In genomic region chr15:100636700-100637501, GRCm38 (mm10) we compare ENCODE assay signal across 8 mouse cellular contexts. TPM values are rescaled to one million over a fixed set of nuclear protein-coding genes. Genes with fewer than 3 reads are reported as not detected.
DNase-seq lines count a peak whose midpoint lies in the region; ATAC-seq and TF ChIP-seq lines count a peak whose summit lies in the region.

Gene Smagp (minus strand): TSS chr15:100636940.

- TF ChIP-seq EP300 in ES-Bruce4 (IDR thresholded peaks at IDR 0.05; ENCODE audit: insufficient read depth, low read depth, low read length), result no peak
- TF ChIP-seq EP300 in heart, adult 2 months (IDR thresholded peaks at IDR 0.05; ENCODE audit: insufficient read depth, low read depth, low read length), result no peak

- 0 out of 2 replicates have a peak, but pooled peaks have one; percentile 26 for ATAC-seq in lung, embryonic 14.5 days (ENCODE audit: insufficient read depth)

- DNase-seq in adrenal gland, postnatal 4 days (ENCODE audit: low spot score in 2 of 2), result no peak
- peak; percentile 80 to 85 for DNase-seq in heart, adult 2 months
- peak; percentile 88 for DNase-seq in kidney, adult 18-20 months
- peak; percentile 44 for DNase-seq in lung, embryonic 14.5 days
- DNase-seq in layer of hippocampus, postnatal 25 days (ENCODE audit: extremely low spot score in 1 of 2, low spot score in 1 of 2), result no peak
- no peak for DNase-seq in layer of hippocampus, adult 11-12 months (ENCODE audit: low spot score)

- peaks cover 10% of the 10 kb centered on the region for H3K4me1 ChIP-seq in ES-Bruce4 (ENCODE audit: control insufficient read depth, insufficient read depth, low read length)
- H3K4me1 ChIP-seq in heart, adult 2 months (ENCODE audit: control insufficient read depth, insufficient read depth, low read length), result peaks cover 12% of the 10 kb centered on the region
- H3K4me1 ChIP-seq in lung, embryonic 14.5 days (ENCODE audit: insufficient read depth), result no peaks in the 10 kb centered on the region
- H3K4me1 ChIP-seq in olfactory bulb, adult 2 months (ENCODE audit: control insufficient read depth, insufficient read depth, low read length), result peaks cover 10% of the 10 kb centered on the region

- no peaks in the 10 kb centered on the region for H3K79me2 ChIP-seq in heart, adult 2 months (replicated peaks; ENCODE audit: control insufficient read depth, insufficient read depth, low read length)

- H3K27ac ChIP-seq in ES-Bruce4 (ENCODE audit: insufficient read depth, low read length), result peak within 1 kb of the TSS; percentile 60
- peak within 1 kb of the TSS; percentile 79 for H3K27ac ChIP-seq in heart, adult 2 months
- no peak within 1 kb of the TSS for H3K27ac ChIP-seq in lung, embryonic 14.5 days (ENCODE audit: low read depth)
- no peak within 1 kb of the TSS for H3K27ac ChIP-seq in olfactory bulb, adult 2 months (ENCODE audit: insufficient read depth, low read depth, low read length)

- no peak for TF ChIP-seq POLR2A in ES-Bruce4 (IDR thresholded peaks at IDR 0.05; ENCODE audit: insufficient read depth, low read length)
- TF ChIP-seq POLR2A in heart, adult 2 months (IDR thresholded peaks at IDR 0.05; ENCODE audit: insufficient read depth, low read depth, low read length), result no peak; the same call in 1 of the 2 replicates
- TF ChIP-seq POLR2A in olfactory bulb, adult 2 months (IDR thresholded peaks at IDR 0.05; ENCODE audit: insufficient read depth, low read depth, low read length), result no peak

- no peaks in the 10 kb centered on the region for H3K27me3 ChIP-seq in ES-Bruce4 (ENCODE audit: control insufficient read depth, insufficient read depth, low read length, poor library complexity, severe bottlenecking)
- no peaks in the 10 kb centered on the region; the same call in 1 of the 2 replicates for H3K27me3 ChIP-seq in heart, adult 2 months (ENCODE audit: control insufficient read depth, insufficient read depth, low read length)
- H3K27me3 ChIP-seq in lung, embryonic 14.5 days (ENCODE audit: insufficient read depth, low read length), result peaks cover 45% of the 10 kb centered on the region

- WGBS in heart, adult 2 months, result under 1% methylated on average over 77 of the region's 77 CpGs
- under 1% methylated on average over 76 of the region's 77 CpGs for WGBS in lung, embryonic 14.5 days
- under 1% methylated on average over 69 of the region's 77 CpGs for WGBS in olfactory bulb, adult 2 months

- peak within 1 kb of the TSS; percentile 67 for H3K4me3 ChIP-seq in ES-Bruce4 (ENCODE audit: low read depth, low read length)
- H3K4me3 ChIP-seq in heart, adult 2 months, result peak within 1 kb of the TSS; percentile 77
- peak within 1 kb of the TSS; percentile 57 for H3K4me3 ChIP-seq in lung, embryonic 14.5 days (ENCODE audit: low read depth, low read length)
- H3K4me3 ChIP-seq in olfactory bulb, adult 2 months (ENCODE audit: insufficient read depth, low read depth, low read length), result peak within 1 kb of the TSS; percentile 22

- TF ChIP-seq CTCF in ES-Bruce4 (IDR thresholded peaks at IDR 0.05; ENCODE audit: low read depth, low read length), result no peak
- no peak for TF ChIP-seq CTCF in heart, adult 2 months (IDR thresholded peaks at IDR 0.05)
- TF ChIP-seq CTCF in lung, embryonic 14.5 days (IDR thresholded peaks at IDR 0.05; ENCODE audit: low read depth), result no peak
- no peak for TF ChIP-seq CTCF in olfactory bulb, adult 2 months (IDR thresholded peaks at IDR 0.05; ENCODE audit: insufficient read depth, low read depth, low read length)

- intact Hi-C loops in heart, adult 2 months (cut with DNase I), result loop anchor here (1.0 to 5.0 kb wide), 2 partner anchors 22 to 45 kb away; partner anchors contain the start of gene Dazap2

- no peaks in the 10 kb centered on the region for H3K36me3 ChIP-seq in ES-Bruce4 (ENCODE audit: control insufficient read depth, insufficient read depth, low read length, poor library complexity, severe bottlenecking)
- no peaks in the 10 kb centered on the region for H3K36me3 ChIP-seq in heart, adult 2 months (ENCODE audit: control insufficient read depth, insufficient read depth, low read length)
- H3K36me3 ChIP-seq in lung, embryonic 14.5 days (ENCODE audit: insufficient read depth), result no peaks in the 10 kb centered on the region

- H3K9ac ChIP-seq in ES-Bruce4 (ENCODE audit: low read depth, poor library complexity, severe bottlenecking), result peak within 1 kb of the TSS; percentile 94
- H3K9ac ChIP-seq in heart, adult 2 months (ENCODE audit: low read depth, low read length), result peak within 1 kb of the TSS; percentile 93
- peak within 1 kb of the TSS; percentile 52 for H3K9ac ChIP-seq in lung, embryonic 14.5 days

- no peaks in the 10 kb centered on the region for H3K9me3 ChIP-seq in ES-Bruce4 (replicated peaks; ENCODE audit: control insufficient read depth, insufficient read depth, low read length, poor library complexity, severe bottlenecking)
- no peaks in the 10 kb centered on the region for H3K9me3 ChIP-seq in lung, embryonic 14.5 days (ENCODE audit: low read depth, low read length)

- peak within 1 kb of the TSS; percentile 92 for H3K4me2 ChIP-seq in lung, embryonic 14.5 days

RNA-seq across cellular contexts. Expression of gene Smagp, which starts in this region (rescaled TPM):
- 36.6 and 45.6 TPM in 2 replicates for polyA plus RNA-seq in ES-Bruce4 (2011; ENCODE audit: insufficient read depth, insufficient read length, low read depth, missing spikeins)
- 10 to 100 TPM; 26.7 to 34.3 TPM for total RNA-seq in adrenal gland, postnatal 4 days (2021)
- total RNA-seq in heart, adult 2 months (2021), result 10 to 100 TPM; 11.6 to 12.9 TPM
- 19.5 and 21.1 TPM in 2 replicates for polyA plus RNA-seq in heart, adult 2 months (2012; rRNA removed)
- polyA plus RNA-seq in lung, embryonic 14.5 days (2014; fragmentation: Nextera tagmentation; extraction: Ambion mirVana), result 9.5 and 11.9 TPM in 2 replicates
- not detected in 2 replicates for polyA plus RNA-seq in olfactory bulb, adult 2 months (2012; ENCODE audit: insufficient read depth, insufficient read length, low replicate concordance, missing spikeins)
- total RNA-seq in layer of hippocampus, postnatal 25 days (2021), result 1 to 10 TPM in 1 of 2 experiments, under 1 TPM in 1; 0.98 to 1.8 TPM

Comparison
In these comparisons a context has a peak if more than half of its experiments do, and no peak if none do; other contexts are left out.
1. RNA of gene Smagp (total RNA-seq): 26.7 to 34.3 TPM in adrenal gland, postnatal 4 days and 11.6 to 12.9 TPM in heart, adult 2 months; 0.98 to 1.8 TPM in layer of hippocampus, postnatal 25 days; every median in the first group is over 4 times any median in the second.
2. RNA of gene Smagp (polyA plus RNA-seq): 36.6 to 45.6 TPM in ES-Bruce4, 19.5 to 21.1 TPM in heart, adult 2 months and 9.5 to 11.9 TPM in lung, embryonic 14.5 days; not detected in olfactory bulb, adult 2 months; every median in the first group is over 10 times any median in the second.
3. H3K27ac ChIP-seq: peak in ES-Bruce4 (single experiment) and heart, adult 2 months (single experiment); none in lung, embryonic 14.5 days (single experiment) and olfactory bulb, adult 2 months (single experiment).
4. H3K4me3 ChIP-seq: peak in every context shown above with its lines; median percentile 77 in heart, adult 2 months; 67 in ES-Bruce4; 57 in lung, embryonic 14.5 days; 22 in olfactory bulb, adult 2 months.
5. DNase-seq: peak in heart, adult 2 months (2 of 2), kidney, adult 18-20 months (single experiment) and lung, embryonic 14.5 days (single experiment); none in adrenal gland, postnatal 4 days (0 of 2), layer of hippocampus, postnatal 25 days (0 of 2) and layer of hippocampus, adult 11-12 months (single experiment).
6. Peak in every context shown above with its lines, with median percentiles within 50 percentile points of each other: H3K9ac ChIP-seq.